Mouse (Mus musculus): ENCODE measurements around the gene Lrrc73.

Lrrc73 gene

DNA sequence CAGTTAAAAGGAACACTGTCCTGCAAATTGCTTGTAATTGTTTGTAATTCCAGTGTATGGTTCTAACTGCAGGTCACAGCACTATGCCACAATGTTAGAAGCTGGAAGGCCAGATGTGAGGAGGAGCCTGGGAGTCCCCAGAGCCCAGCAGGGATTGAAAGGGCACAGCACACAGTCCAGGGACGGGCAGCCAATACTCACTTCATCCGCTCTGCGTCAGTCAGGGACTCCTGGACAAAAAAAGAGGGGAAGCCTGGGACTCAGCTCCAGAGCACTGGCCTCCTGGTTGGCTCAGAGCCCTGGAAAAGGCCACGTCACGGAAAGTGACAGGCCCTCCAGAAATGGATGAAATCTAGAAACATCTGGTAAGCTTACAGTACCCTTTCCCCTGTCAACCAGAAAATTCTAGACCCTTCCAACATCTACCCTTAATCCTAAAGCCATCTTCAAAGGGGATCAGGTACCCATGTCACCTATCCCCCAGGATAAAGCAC lies 8.9 kb downstream of the Lrrc73 start:
- DNase-seq (ENCODE audit: low spot score) = no peak

DNA sequence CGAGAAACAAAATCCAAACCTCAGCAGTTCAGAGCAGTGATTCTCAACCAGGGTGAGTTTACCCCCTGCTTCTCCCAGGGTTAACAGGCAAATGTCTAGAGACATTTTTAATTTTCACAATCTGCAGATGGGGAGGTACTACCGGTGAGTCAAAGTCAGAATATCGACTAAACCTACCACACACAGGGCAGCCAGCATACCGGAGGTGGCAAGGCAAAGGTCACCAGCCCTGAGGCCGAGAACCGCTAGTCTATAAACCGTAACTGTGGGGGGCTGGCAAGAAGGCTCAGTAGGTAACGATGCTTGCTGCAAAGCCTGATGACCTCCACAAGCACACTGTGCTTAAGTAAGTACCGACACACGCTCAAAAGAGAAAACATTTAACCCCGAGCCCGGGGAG lies 12.2 kb downstream of the Lrrc73 start:
- DNase-seq (ENCODE audit: low spot score) = no peak

DNA sequence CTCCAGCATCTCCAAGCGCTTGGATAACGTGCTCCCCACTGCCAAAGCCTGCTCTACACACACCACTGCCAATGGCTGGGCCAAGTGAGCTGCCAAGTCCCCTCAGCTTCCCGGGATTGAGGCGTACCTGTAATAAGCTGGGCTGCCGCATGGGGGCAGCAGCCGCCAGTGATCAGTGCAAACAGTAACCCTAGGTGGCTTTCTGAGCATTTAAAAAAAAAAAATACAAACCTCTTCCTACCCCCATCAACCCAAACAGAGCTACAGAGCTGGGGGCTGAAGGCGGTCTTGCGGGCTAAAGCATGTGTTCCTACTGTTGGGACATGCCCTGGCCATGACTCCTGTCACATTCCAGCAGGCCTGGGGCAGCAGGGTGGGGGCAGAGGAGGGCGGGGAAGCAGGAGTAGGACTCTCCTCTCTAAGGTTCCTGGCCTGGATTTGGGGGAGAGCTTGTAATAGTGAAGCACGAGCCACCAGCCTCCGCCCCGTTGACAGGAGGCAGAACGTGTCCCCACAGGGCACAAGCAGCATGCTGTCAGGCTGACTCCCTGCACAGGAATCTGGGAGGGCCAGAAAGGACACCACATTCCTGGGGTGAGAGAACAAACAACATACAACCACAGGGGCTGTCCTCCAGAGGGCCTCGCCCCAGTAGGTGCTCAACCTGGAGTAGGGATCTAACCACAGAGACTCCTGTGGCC lies 12.7 kb downstream of the Lrrc73 start:
- DNase-seq (ENCODE audit: low spot score) = peak; percentile 48

DNA sequence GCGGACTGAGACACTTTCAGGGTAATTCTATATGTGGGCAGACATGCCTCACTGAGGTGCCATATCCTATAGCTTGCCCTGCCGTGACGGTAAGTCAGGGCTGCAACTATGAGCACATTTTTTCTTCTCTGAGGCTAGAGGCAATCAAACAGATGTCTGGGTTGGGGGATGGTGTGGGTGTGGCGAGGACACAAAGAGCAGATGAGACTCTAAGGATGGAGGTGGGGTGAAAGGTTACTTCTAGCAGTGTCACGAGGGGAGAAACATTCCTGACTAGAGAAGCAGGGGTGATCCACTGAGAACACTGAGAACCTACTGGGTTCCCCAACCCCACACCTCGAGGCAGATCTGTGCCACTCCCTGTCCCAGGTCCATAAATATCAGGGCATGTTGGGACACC lies 13.7 kb downstream of the Lrrc73 start:
- no peak for DNase-seq (ENCODE audit: low spot score)

DNA sequence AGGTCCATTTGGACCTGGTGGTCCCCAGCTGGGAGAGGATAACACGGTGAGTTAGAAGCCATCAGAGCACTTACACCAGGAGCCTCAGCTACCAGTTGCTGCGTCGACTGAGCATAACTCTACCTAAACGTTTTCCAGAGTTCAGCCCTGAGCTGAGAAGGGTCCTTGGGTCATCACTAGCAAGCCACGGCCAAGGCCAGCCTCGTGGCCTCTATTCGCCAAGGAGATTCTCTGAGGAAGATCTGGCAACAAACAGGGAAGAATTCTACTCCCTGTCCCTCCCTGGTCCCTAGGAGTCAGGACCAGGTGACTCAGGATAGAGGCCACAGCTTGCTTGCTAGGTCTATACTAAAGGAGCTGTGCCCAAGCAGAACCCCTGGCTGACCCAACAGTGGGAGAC lies 14.2 kb downstream of the Lrrc73 start:
- no peak for DNase-seq (ENCODE audit: low spot score)

DNA sequence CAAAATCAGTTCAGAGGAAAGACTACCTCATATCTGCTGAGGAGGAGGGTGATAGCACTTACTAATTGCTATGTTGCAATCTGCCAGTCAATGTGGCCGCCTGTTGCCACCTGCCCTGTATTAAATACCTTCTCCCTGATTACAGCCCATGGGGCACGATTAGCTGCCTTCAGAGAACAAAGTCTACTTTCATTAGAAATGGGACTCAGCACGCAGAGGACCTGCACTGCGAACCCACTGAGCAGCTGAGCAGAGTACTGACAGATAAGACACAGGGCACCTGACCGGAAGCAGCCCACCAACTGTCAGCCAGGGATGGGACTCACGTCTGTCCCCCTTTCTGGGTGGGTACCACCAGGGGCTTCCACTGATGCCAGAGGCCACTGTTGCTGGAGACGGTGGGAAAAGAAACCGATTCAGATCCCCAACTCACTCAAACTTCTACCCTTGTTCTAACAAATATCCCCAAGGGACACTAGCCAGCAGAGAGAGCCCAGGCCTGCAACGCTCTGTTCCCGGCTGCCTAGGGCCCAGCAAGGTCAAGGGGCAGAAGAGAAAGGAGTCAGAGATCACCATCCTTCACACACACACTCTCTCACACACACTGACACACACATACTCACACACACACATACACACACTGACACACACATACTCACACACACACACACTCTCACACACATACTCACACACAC lies 14.8 kb downstream of the Lrrc73 start:
- no peak for DNase-seq (ENCODE audit: low spot score)

DNA sequence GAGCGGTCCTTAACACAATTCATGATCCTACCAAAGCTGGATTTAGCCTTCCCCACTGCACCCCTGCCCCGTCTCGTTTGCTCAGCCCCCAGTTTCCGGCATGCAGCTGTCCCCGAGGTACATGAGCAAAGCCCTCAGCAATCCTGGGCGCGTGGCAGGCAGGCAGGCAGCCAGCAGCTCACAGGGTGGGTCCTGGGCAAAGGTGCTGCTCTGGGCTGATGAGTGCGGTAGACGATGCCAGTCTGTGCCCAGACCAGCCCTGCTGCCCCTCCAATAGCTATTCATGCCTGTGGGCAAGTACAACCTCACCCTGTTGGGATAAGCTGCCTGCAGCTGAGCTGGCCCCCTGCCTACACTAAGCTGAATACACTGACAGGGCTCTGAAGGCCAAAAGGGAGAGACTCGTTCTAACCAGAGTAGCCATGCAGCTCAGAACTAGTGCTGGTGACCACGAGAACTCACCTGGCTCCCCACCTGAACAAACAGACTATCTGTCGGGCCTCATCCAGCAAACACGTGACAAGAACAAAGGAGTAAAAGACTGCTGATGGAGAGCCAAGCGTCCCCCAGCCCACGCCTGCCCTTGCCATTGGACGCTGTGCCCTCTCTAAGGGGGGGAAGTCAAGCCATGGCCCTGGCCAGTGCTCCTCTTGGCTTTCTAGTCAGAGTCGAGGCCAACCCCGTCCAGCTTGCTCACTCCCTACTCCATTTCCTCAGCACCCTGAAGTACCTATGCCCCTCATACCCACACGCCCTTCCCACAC lies 16.6 kb downstream of the Lrrc73 start:
- no peak for DNase-seq (ENCODE audit: low spot score)

DNA sequence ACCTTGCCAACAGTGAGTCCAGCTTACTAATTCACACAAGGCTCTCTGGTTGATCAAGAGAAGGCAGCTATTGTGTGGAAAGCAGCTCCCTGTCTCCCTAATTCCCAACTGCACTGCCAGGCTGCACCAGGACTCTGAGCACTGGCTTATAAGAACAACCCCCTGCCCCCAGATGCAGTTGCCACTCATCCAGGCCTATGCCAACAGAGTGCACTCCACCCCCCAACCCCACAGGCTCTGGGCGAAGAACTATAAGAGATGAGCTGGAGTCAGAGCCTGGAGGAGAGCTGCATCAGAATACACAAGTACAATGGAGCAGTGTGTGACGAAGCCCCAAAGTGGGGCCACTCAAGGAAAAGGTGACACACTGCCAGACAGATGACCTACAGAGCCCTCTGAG lies 18.7 kb downstream of the Lrrc73 start:
- no peak for DNase-seq (ENCODE audit: low spot score)

DNA sequence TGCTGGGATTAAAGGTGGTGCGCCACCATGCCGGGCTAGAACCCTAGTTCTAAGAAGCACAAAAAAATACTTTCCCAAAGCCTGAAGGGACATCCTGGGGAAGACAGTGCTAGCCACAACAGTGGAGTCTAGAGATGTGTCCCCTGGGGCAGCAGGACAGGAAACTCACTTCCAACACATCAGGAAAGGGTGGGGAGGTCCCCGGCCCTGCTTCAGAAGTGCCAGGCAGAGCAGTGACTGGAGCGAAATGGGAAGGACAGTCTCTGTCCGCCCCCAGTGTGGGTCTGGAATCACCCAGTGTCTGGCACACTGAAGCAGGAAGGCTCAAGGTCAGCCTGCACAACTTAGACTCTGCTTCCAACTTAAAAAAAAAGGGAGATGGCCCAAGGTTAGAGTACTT lies 19.3 kb downstream of the Lrrc73 start:
- DNase-seq (ENCODE audit: low spot score) = no peak

DNA sequence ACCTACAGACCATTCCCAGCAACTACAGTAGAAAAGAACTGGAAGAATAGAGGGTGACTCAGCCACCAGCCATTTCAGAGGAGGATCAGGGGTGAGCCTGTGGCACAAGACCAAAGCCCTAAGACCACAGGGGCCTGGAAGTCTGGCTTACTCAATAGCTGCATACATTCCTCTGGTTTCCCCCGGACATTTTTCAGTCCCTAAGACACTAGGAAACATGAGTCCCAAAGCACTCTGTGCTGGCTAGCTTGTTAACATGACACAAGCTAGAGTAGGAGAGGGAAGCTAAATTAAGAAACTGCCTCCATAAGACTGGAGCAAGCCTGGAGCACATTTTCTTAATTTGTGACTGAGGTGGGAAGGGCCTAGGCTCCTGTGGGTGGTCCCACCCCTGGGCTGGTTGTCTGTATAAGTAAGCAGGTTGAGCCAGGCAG lies 20.5 kb downstream of the Lrrc73 start:
- DNase-seq (ENCODE audit: low spot score) = no peak

DNA sequence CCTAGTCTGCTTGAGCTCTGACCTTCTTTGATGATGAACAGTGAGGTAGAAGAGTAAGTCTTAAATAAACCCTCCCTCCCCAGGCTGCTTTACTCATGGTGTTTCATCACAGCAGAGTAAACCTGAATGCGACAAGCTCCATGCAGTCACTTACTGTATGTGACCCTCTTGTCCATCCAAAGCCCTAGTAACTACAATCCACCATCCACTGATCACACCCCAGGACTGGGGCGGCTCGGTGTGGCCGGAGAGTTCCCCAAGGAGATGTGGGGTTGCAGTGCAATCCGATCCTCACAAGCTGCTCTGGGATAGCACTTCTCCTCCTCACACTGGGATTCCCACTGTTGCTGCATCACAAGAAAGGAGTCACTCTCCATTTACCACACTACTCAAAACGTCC lies 21.1 kb downstream of the Lrrc73 start:
- DNase-seq (ENCODE audit: low spot score) = no peak

DNA sequence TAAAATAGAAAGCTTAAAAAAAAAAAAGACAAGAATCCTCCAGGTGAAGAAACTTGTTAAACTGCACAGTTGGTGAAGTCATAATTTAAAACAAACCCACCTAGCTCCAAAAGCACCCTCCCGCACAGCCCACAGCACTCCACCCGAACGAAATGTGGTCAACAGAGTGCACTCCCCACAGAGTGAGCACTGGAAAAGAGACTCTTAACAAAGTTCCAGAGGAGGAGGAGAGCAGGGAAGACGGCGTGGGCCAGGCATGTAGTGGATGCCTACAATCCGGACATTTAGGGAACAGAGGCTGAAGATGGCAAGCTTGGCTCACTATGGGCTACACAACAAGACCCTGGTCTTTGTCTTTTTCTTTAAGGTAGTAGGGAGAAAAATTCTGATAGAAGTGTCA lies 21.7 kb downstream of the Lrrc73 start:
- no peak for DNase-seq (ENCODE audit: low spot score)

DNA sequence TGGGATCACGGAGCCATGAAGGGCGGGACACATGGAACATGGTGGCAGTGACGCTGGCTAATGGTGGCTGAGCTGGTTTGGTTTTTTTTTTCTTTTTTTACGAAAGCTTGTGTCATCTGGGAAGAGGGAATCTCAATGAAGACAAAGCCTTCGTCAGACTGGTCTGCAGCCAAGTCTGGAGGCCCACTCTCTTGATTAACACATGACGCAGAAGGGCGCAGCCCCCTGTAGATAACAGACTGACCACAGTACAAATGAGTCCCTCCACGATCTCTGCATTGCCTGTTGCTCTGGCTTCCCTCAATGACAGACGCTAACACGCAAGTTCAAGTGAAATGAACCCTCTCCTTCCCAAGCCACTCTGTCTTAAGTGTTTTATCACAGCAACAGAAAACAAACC lies 22.2 kb downstream of the Lrrc73 start:
- no peak for DNase-seq (ENCODE audit: low spot score)

DNA sequence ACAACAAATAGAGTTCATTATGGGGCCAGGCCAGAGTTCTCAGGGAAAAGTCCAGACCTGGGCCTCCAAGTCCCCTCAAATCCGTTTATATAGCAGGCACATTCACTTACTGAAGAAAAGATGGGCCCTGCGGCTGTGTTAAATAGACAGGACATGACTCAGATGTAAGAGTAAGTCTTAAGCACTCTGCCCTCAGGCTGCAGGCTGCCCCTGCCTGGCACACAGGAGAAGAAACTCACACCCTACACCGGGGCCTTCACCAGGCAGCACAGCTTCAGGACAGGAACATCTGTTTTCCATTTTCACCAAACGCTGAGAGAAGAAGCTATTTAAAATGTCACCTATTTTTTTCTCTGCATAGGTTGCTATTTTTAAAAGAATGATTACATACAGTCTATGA lies 24.3 kb downstream of the Lrrc73 start:
- no peak for DNase-seq (ENCODE audit: low spot score)

DNA sequence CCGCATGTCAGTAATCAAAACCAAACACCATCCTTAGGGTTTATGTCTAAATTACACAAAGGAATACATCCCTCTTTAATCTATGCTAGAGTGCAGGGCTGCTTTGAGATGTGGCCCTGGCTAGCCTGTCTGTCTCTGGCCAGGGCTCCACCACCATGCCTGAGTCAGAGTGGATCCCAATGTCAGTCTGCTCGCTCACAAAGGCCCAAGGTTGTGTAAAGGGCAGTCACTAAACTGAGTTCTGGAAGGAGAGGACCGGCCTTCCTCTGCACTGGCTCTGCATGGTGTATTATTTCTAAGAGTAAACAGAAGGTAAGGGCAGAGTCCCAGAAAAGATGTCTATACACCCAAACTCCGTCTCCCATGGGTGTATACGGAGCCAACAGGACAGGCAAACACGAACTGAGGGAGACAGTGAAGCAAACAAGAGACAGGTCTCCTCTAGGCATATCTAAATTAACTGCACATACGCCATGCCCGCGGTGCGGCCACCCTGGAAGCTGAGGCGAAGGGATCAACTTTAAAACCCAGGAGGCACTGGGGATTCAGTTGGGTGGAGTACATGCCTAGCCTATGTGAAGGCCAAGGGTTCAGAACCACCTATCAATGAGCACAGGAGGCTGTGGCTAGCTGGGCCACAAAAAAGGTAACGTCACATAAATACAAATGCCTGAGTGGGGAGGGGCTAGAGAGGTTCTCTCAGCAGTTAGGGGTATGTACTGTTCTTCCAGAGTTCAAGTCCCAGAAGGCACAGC lies 24.9 kb downstream of the Lrrc73 start:
- no peak for DNase-seq (ENCODE audit: low spot score)

DNA sequence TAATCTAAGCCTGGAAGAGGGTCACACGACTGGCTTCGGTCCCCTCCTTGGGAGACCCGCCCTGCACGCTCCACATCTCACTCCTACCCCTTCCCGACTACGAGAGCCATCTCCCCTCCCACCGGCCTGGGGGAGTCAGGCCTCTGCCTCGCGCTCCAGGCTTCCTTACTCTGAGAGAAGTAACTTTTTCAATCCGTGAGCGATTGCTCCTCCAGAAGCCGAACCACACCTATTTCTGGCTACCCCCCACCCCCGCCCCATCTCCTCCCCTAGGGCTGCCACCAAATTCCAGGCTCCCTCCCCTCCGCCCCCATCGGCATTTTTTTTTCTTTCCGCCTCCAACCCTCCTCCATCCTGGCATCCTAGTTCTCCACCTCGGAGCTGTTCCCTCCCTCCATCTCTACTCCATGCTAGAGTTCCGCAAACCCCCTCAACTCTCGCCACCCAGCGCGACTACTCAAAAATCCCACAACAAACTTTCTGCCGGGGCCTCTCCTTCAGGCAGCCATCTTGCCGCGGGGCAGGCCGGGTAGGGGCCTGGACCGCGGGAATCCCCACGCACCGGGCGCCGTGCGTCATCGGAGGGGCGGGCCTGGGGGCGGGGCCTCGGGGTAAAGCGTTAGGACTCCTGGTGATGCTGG lies 29.3 kb downstream of the Lrrc73 start, which contains the start of gene Tjap1:
TSS of gene Tjap1 (minus strand) at position 544 of the 641 bp plus-strand sequence.
- DNase-seq (ENCODE audit: low spot score) = peak; percentile 79

DNA sequence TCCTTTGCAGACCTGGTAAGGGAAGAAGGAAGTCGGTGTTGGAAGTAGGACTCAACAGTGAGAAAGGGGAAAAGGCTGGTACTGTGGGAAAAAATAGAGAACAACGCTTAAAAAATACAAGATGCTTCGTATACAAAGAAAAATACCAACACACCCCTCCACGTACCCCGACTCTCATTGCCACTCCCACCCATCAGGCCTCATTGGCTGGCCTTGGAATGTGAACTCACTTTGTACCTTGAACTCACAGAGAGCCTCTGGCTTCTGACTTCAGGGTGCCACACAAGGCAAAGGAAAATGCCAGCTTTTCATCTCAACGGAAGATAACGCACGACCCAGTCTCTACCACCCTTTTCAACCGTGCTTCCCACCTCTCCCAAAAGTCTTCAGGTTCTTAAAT lies 29.8 kb downstream of the Lrrc73 start:
- no peak for DNase-seq (ENCODE audit: low spot score)

DNA sequence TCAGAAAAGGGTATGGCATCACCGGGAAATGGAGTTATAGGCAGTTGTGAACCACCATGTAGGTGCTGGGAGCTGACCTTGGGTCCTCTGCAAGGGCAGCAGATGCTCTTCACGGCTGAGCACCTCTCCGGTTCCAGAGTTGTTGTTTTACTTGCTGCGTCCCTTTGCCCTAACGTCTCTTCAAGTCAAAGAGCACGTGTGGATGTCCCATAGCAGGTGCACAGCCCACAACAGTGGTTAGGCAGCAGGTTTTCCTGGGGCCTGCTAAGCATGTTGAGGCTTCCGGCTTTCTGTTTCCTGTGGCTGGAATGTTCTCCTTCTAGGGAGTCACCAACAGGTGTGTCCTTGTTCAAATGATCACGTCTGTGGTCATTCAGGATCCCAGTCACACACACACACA lies 30.6 kb downstream of the Lrrc73 start:
- no peak for DNase-seq (ENCODE audit: low spot score)

DNA sequence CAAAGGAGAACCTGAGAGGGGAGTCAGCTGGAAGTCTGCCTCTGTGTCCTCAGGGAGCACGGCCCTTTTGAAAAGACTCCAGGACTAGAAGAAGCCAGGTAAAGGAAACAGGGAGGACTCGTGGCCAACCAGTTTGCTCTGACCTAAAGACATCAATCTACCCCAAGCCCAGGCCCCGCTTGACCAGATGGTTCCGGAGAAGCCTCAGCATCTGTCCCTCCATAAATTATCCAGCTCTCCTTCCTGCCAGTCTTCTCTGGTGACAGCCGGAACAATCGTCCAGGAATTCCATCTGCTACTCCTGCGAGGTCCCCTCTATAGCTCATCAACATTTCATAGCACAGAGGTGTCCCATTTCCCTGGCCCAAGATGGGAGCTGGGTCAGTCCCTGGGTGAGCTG lies 31.3 kb downstream of the Lrrc73 start:
- DNase-seq (ENCODE audit: low spot score) = no peak

DNA sequence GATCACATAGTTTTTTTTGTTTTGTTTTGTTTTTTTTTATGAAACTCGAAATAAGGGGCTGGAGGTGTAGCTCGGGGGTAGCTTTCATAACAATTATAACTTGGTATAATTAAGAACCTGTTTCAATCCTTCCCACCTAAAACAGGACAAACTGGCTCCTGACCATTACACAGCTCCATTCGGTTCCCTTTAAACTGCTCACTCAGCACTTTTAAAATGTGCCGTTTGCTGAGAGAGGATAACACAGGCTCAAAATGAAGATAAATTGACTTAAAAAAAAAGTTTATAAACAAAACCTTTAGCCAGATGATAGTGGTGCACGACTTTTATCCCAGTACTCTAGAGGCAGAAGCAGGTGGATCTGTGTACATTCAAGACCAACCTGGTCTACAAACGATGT lies 32.1 kb downstream of the Lrrc73 start:
- DNase-seq (ENCODE audit: low spot score) = no peak

DNA sequence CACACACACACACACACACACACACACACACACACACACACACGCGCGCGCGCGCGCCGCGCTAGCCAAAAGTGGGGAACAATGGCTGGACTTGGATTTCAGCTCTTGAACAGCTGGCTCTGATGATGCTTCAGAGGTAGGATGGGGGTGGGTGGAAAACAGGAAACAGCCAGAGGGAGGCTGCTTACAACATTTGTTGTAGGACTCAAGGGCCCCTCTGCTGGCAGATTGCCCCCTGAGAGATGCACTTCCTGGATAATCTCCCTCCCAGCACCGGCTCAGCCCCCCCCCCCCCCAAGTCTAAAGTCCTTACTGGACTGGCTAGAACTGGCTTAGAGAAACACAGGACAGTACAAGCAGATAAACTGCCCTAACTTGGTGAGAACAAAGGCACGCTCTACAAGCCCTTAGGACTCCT lies 34.4 kb downstream of the Lrrc73 start:
- DNase-seq (ENCODE audit: low spot score) = no peak

DNA sequence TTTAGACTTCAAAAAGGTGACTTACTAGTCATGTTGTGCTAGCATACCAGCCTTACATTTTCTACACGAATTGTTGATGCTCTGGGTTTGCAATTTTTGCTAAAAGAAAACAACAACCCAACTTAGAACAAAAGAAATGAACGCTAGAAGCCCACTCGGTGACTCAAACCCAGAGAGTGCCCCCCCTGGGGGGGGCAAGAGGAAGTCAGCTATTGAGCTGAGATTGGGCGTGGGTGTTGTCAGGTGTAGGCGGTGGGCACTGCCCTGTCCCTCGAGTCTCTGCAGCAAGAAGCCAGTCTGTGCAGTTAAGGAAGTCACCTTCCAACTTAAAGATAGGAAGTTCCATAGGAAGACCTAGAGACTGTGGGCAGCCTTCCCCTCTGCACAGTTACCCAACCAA lies 43.3 kb downstream of the Lrrc73 start:
- no peak for DNase-seq (ENCODE audit: low spot score)

Measured in c-Kit-positive CD71-positive TER-119-positive erythroid progenitor cells, embryonic 14.5 days (primary cell).